Mouse (Mus musculus) C2C12 (cell line): ENCODE results near the gene Hist1h1d.

Experiments used
- CTCF ChIP-seq: IDR thresholded peaks from one replicate; pipeline ENCODE4 v1.5.1; 2011; ENCODE audit not compliant: control insufficient read depth, insufficient read depth, insufficient read length
- MAX ChIP-seq: IDR thresholded peaks from one replicate; pipeline ENCODE4 v1.6.1; 2011; ENCODE audit warnings: mild to moderate bottlenecking, control low read depth
- MYOD1 ChIP-seq: IDR thresholded peaks from one replicate; pipeline ENCODE4 v1.6.1; 2011; ENCODE audit warnings: low read depth; ENCODE audit not compliant: control insufficient read depth, insufficient read length
- MYOG ChIP-seq: IDR thresholded peaks from one replicate; pipeline ENCODE4 v1.6.1; 2011; ENCODE audit not compliant: control insufficient read depth, insufficient read length; ENCODE audit errors: extremely low read depth
- USF1 ChIP-seq: IDR thresholded peaks from one replicate; pipeline ENCODE4 v1.6.1; 2011; ENCODE audit warnings: low read depth, mild to moderate bottlenecking, control low read depth, moderate library complexity

DNA sequence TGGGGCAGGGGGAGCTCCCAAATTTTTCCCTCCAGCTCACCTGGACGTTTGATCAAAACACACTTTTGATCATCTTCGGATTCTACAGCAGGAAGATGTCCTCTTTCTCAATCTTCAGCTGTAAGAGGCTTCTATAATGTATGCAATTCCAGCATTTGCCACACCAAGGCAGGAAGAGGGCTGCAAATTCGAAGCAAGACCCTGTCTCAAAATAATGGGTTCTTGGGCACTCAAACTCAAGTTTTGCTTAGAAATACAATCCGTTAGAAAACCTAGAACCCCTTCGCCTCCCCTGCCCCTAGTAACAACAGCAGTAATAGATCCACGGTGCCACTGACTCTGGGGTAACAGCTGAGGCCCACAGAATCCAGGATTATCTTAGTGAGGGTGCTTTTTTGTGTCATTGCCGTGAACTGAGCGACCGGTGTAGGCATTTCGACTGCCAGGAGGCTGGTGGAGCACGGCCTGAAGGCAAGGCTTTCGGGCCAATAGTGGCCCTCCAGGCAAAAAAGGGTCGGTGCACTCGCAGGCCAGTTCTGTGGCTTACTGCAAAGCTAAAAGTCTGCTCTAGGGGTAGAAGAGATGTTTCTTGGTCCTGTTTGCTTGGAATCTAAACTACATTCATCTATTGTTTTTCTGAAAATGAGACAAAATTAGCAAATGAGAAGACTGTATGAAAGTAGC, 47.3 kb upstream of the Hist1h1d start:
- TF ChIP-seq CTCF (no peak), MYOG (no peak), MAX (no peak), MYOD1 (no peak), USF1 (no peak)
